Mouse (Mus musculus): ENCODE measurements at regions not wholly inside any gene's neighbourhood (a gene's known extent, or its start where the extent isn't known, plus 50 kb on each side); places are given as distances from the start of the nearest gene placed in this dataset.
A peak's percentile ranks its signal among the peaks of the same experiment; 100 is the strongest.

GRCm38 (mm10) chr14:98539792-98540191 lies 370.2 kb upstream of the Dach1 start:
- DNase-seq (ENCODE audit: low read depth, low spot score): no peak

DNA sequence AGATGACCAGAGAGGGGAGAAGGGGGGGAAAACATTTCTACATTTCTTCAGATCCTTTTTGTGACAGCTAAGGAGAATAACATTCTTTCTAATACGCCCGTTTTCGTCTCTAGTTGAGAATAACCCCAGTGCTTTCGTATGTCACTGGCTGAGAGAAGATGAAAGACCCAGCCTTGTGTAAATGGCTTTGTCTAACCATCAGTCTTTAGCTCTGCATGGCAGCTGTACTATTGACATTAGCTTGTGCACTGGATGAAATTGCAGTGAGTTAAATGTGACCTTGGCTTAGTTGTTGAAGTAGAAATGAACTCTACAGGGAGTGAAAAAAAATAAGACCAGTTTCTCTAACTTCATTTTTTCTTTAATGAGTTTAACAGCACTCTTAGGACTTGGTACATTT lies 368.7 kb upstream of the Dach1 start:
- no peak for DNase-seq (ENCODE audit: low read depth, low spot score)

- no peak for DNase-seq (ENCODE audit: low read depth, low spot score)
Observed at GRCm38 (mm10) chr14:98533600-98533999, 364.0 kb upstream of the Dach1 start.

DNA sequence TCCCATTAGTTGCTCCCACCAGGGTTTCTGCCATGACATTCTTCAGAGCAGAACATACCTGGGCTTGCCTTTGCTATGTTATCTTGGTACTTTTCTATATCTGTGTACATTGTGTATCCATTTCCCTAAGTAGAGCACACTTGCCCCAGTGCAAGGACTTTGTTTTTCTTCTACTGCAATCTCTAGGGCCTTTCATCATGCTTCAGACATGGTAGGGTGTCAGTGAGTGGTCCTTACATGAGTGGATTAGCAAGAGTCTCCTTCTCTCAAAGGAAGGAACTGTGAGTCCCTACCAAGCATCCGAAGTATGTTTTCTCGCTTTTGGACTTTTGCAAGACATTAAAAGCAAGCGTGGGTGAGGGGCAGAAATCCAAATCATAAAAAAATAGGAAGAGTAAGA lies 351.4 kb upstream of the Dach1 start:
- no peak for DNase-seq (ENCODE audit: low read depth, low spot score)

GRCm38 (mm10) chr14:98505321-98505720 lies 335.8 kb upstream of the Dach1 start:
- no peak for DNase-seq (ENCODE audit: low read depth, low spot score)

GRCm38 (mm10) chr14:98477416-98477815 lies 307.9 kb upstream of the Dach1 start:
- no peak for DNase-seq (ENCODE audit: low read depth, low spot score)

DNA sequence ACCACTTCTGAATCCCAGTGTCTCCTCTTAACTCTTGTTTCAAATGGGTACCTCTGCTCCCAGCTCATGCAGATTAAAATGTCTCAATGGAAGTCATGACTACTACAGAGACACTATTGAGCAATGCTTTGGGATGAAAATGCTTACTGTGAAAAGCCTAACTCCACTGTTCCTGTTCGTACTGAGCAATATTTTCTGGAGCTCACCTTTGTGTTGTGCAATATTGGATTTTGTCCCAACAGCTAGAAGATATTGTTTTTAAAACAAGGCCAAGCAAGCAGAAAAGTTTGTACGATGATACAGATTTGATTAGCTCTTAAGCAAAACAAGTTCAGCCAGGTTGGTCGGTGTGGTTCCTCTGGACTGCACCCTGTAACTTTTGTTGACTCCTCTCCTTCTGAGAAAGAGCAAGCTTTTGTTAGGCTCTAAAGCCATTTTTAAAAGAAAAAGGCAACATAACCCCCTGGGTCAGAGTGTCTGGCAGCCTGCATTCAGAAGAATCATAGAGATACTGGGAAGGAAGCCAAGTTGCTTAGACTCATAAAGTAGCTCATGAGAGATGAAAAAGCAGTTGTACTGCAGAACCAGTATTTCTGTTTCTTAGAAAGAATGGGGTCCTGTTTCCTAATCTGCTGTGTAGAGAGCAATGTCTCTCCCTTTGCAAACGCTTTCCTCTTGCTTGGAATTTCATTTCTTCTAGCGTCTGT lies 302.4 kb upstream of the Dach1 start:
- peak; percentile 16 for DNase-seq (ENCODE audit: low read depth, low spot score)

GRCm38 (mm10) chr14:98454461-98454860 lies 284.9 kb upstream of the Dach1 start:
- no peak for DNase-seq (ENCODE audit: low read depth, low spot score)

GRCm38 (mm10) chr14:98452191-98452590 lies 282.6 kb upstream of the Dach1 start:
- DNase-seq (ENCODE audit: low read depth, low spot score): no peak

GRCm38 (mm10) chr14:98449568-98449967 lies 280.0 kb upstream of the Dach1 start:
- DNase-seq (ENCODE audit: low read depth, low spot score): no peak

- no peak for DNase-seq (ENCODE audit: low read depth, low spot score)
Observed at GRCm38 (mm10) chr14:98442411-98442810, 272.8 kb upstream of the Dach1 start.

GRCm38 (mm10) chr14:98441954-98442353 lies 272.4 kb upstream of the Dach1 start:
- no peak for DNase-seq (ENCODE audit: low read depth, low spot score)

- no peak for DNase-seq (ENCODE audit: low read depth, low spot score)
Observed at GRCm38 (mm10) chr14:98431959-98432358, 262.4 kb upstream of the Dach1 start.

GRCm38 (mm10) chr14:98417719-98418118 lies 248.2 kb upstream of the Dach1 start:
- DNase-seq (ENCODE audit: low read depth, low spot score): no peak

- peak; percentile 50 for DNase-seq (ENCODE audit: low read depth, low spot score)
Observed at GRCm38 (mm10) chr14:98414201-98414600, 244.6 kb upstream of the Dach1 start.

DNA sequence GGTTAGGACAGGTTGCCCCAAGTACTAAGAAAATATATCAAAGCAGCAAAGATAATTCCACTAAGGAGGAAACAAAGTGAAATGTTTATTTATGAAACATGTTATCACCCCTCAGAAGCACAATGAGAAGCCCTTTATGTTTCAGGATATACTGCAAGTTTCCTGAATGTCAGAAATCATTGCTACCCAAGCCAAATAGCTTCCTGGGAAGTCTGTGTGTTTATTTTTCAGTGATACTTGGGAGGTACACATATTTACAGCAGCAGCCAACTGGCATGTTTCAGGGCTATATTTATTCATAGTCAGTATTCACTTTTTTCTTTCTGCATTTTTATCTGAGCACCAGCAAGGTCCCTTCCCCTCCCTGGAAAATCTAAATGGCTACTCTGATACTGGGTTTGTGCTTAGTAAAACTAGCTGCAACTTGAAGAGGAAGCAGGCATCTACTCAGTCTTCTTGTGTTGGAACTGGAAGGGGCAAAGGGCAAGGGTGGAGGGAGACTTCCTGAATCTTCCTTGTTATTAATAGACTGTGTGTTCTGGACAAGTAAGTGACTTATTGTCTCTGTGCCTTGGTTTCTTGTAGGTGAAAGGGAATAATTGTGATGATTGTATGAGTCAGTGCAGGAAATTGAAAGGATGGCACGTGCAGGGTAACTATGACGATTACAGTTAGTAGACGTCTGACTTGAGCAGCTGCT lies 236.5 kb upstream of the Dach1 start:
- no peak for DNase-seq (ENCODE audit: low read depth, low spot score)

DNA sequence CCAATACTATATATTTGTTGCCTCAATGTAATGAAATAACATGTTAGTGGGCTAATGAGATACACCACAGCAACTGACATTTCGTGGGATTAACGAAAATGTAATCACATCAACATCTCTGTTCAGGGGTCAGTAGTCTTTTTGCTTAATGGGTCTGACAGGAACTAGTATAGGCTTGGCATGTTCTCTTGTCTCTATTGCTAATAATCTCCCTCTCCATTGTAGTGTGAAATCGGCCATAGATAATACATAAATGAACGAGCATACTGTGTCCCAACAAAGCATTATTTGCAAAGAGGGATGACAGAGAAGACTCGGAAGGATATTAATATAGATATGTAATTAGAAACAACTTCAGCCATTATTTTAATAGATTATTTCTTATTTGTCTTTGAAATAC lies 234.5 kb upstream of the Dach1 start:
- no peak for DNase-seq (ENCODE audit: low read depth, low spot score)

- DNase-seq (ENCODE audit: low read depth, low spot score): no peak
Observed at GRCm38 (mm10) chr14:98387871-98388270, 218.3 kb upstream of the Dach1 start.

Measured in A20 (cell line).